Mouse (Mus musculus): ENCODE data around the gene Ankrd55. TPM values are rescaled to one million over a fixed set of nuclear protein-coding genes. Genes with fewer than 3 reads are reported as not detected.

The Ankrd55 gene
- polyA plus RNA-seq, 1 experiment from 2014 or later, result 1.1 TPM

- no peak for ATAC-seq (ENCODE audit: insufficient number of reproducible peaks, low FRiP score, low TSS enrichment, low read depth)
- Histone ChIP-seq H3K4me3 (replicated peaks) (no peak overlapping the region), H3K27ac (replicated peaks) (0 out of 2 replicates have a peak overlapping the region, but pooled peaks have one; percentile 81), H3K9me3 (replicated peaks) (no peaks in the 10 kb centered on the region), H3K4me1 (peaks cover 19% of the 10 kb centered on the region), H3K9ac (no peak overlapping the region), H3K4me2 (replicated peaks) (no peak overlapping the region), H3K27me3 (no peaks in the 10 kb centered on the region), H3K36me3 (no peaks in the 10 kb centered on the region)
- WGBS, result 74% methylated on average over 2 of the region's 2 CpGs
These were observed 93.2 kb downstream of the Ankrd55 start for GRCm38 (mm10) chr13:112381476-112381875.

- H3K27me3 ChIP-seq, result no peaks in the 10 kb centered on the region
- peaks cover 19% of the 10 kb centered on the region for H3K4me1 ChIP-seq
- H3K9ac ChIP-seq, result no peak overlapping the region
- no peak overlapping the region for H3K4me2 ChIP-seq (replicated peaks)
- H3K4me3 ChIP-seq (replicated peaks), result no peak overlapping the region
- no peaks in the 10 kb centered on the region for H3K36me3 ChIP-seq
- peak; percentile 27; the same call in 1 of the 2 replicates for ATAC-seq (ENCODE audit: insufficient number of reproducible peaks, low FRiP score, low TSS enrichment, low read depth)
- 46% methylated on average over 4 of the region's 4 CpGs for WGBS
- H3K27ac ChIP-seq (replicated peaks), result peak overlapping the region; percentile 81
- no peaks in the 10 kb centered on the region for H3K9me3 ChIP-seq (replicated peaks)
These were observed 94.2 kb downstream of the Ankrd55 start for GRCm38 (mm10) chr13:112382457-112382856.

GRCm38 (mm10) chr13:112382956-112383355 is 94.7 kb downstream of the Ankrd55 start:
- 16% methylated on average over 3 of the region's 3 CpGs for WGBS
- ATAC-seq (ENCODE audit: insufficient number of reproducible peaks, low FRiP score, low TSS enrichment, low read depth), result peak; percentile 82

GRCm38 (mm10) chr13:112383941-112384659 is 95.8 kb downstream of the Ankrd55 start:
- peaks cover 19% of the 10 kb centered on the region for H3K4me1 ChIP-seq
- no peak overlapping the region for H3K9ac ChIP-seq
- H3K9me3 ChIP-seq (replicated peaks), result no peaks in the 10 kb centered on the region
- 47% methylated on average over 11 of the region's 11 CpGs for WGBS
- H3K27me3 ChIP-seq, result no peaks in the 10 kb centered on the region
- no peak for ATAC-seq (ENCODE audit: insufficient number of reproducible peaks, low FRiP score, low TSS enrichment, low read depth)
- peak overlapping the region; percentile 77 for H3K27ac ChIP-seq (replicated peaks)
- no peak overlapping the region for H3K4me2 ChIP-seq (replicated peaks)
- H3K36me3 ChIP-seq, result no peaks in the 10 kb centered on the region
- H3K4me3 ChIP-seq (replicated peaks), result no peak overlapping the region

More at GRCm38 (mm10) chr13:112382956-112383355, 94.7 kb downstream of the Ankrd55 start:
- peaks cover 19% of the 10 kb centered on the region for H3K4me1 ChIP-seq
- no peaks in the 10 kb centered on the region for H3K9me3 ChIP-seq (replicated peaks)
- H3K4me3 ChIP-seq (replicated peaks), result no peak overlapping the region
- H3K27ac ChIP-seq (replicated peaks), result peak overlapping the region; percentile 81
- no peaks in the 10 kb centered on the region for H3K36me3 ChIP-seq
- H3K4me2 ChIP-seq (replicated peaks), result no peak overlapping the region
- H3K27me3 ChIP-seq, result no peaks in the 10 kb centered on the region
- no peak overlapping the region for H3K9ac ChIP-seq

- H3K4me3 ChIP-seq (replicated peaks), result no peak overlapping the region
- WGBS, result 83% methylated on average over 9 of the region's 9 CpGs
- no peaks in the 10 kb centered on the region for H3K27me3 ChIP-seq
- no peak overlapping the region for H3K4me2 ChIP-seq (replicated peaks)
- no peaks in the 10 kb centered on the region for H3K9me3 ChIP-seq (replicated peaks)
- no peak overlapping the region for H3K9ac ChIP-seq
- no peaks in the 10 kb centered on the region for H3K36me3 ChIP-seq
- peaks cover 19% of the 10 kb centered on the region for H3K4me1 ChIP-seq
- peak overlapping the region; percentile 77; the same call in 1 of the 2 replicates for H3K27ac ChIP-seq (replicated peaks)
- no peak for ATAC-seq (ENCODE audit: insufficient number of reproducible peaks, low FRiP score, low TSS enrichment, low read depth)
These were observed 96.8 kb downstream of the Ankrd55 start for GRCm38 (mm10) chr13:112385040-112385439.

- H3K27me3 ChIP-seq, result no peaks in the 10 kb centered on the region
- ATAC-seq (ENCODE audit: insufficient number of reproducible peaks, low FRiP score, low TSS enrichment, low read depth), result no peak
- 66% methylated on average over 2 of the region's 2 CpGs for WGBS
- no peak overlapping the region for H3K4me2 ChIP-seq (replicated peaks)
- no peak overlapping the region for H3K27ac ChIP-seq (replicated peaks)
- no peak overlapping the region for H3K4me3 ChIP-seq (replicated peaks)
- peaks cover 19% of the 10 kb centered on the region for H3K4me1 ChIP-seq
- no peaks in the 10 kb centered on the region for H3K9me3 ChIP-seq (replicated peaks)
- no peaks in the 10 kb centered on the region for H3K36me3 ChIP-seq
- H3K9ac ChIP-seq, result no peak overlapping the region
These were observed 98.3 kb downstream of the Ankrd55 start for GRCm38 (mm10) chr13:112386494-112387075.

- WGBS, result 81% methylated on average over 5 of the region's 5 CpGs
- H3K9ac ChIP-seq, result no peak overlapping the region
These were observed 99.0 kb downstream of the Ankrd55 start for GRCm38 (mm10) chr13:112387279-112387678.

GRCm38 (mm10) chr13:112388176-112388575 is 99.9 kb downstream of the Ankrd55 start:
- Histone ChIP-seq H3K4me3 (replicated peaks) (no peak overlapping the region), H3K4me2 (replicated peaks) (no peak overlapping the region), H3K4me1 (peaks cover 7% of the 10 kb centered on the region), H3K9ac (no peak overlapping the region), H3K36me3 (no peaks in the 10 kb centered on the region), H3K27me3 (no peaks in the 10 kb centered on the region), H3K9me3 (replicated peaks) (no peaks in the 10 kb centered on the region), H3K27ac (replicated peaks) (no peak overlapping the region)
- 83% methylated on average over 3 of the region's 3 CpGs for WGBS
- no peak for ATAC-seq (ENCODE audit: insufficient number of reproducible peaks, low FRiP score, low TSS enrichment, low read depth)

More at GRCm38 (mm10) chr13:112387279-112387678, 99.0 kb downstream of the Ankrd55 start:
- no peak for ATAC-seq (ENCODE audit: insufficient number of reproducible peaks, low FRiP score, low TSS enrichment, low read depth)
- H3K4me2 ChIP-seq (replicated peaks), result no peak overlapping the region
- H3K4me1 ChIP-seq, result peaks cover 16% of the 10 kb centered on the region
- no peaks in the 10 kb centered on the region for H3K9me3 ChIP-seq (replicated peaks)
- no peak overlapping the region for H3K27ac ChIP-seq (replicated peaks)
- H3K36me3 ChIP-seq, result no peaks in the 10 kb centered on the region
- H3K4me3 ChIP-seq (replicated peaks), result no peak overlapping the region
- no peaks in the 10 kb centered on the region for H3K27me3 ChIP-seq

GRCm38 (mm10) chr13:112390206-112390605 is 102.0 kb downstream of the Ankrd55 start:
- no peak for ATAC-seq (ENCODE audit: insufficient number of reproducible peaks, low FRiP score, low TSS enrichment, low read depth)
- 89% methylated on average over 1 of the region's 1 CpGs for WGBS

GRCm38 (mm10) chr13:112391354-112391753 is 103.1 kb downstream of the Ankrd55 start:
- Histone ChIP-seq H3K4me3 (replicated peaks) (no peak overlapping the region), H3K4me2 (replicated peaks) (no peak overlapping the region), H3K36me3 (no peaks in the 10 kb centered on the region), H3K9ac (no peak overlapping the region), H3K4me1 (no peaks in the 10 kb centered on the region), H3K27ac (replicated peaks) (no peak overlapping the region), H3K9me3 (replicated peaks) (no peaks in the 10 kb centered on the region), H3K27me3 (no peaks in the 10 kb centered on the region)
- WGBS, result 70% methylated on average over 3 of the region's 3 CpGs
- no peak for ATAC-seq (ENCODE audit: insufficient number of reproducible peaks, low FRiP score, low TSS enrichment, low read depth)

More at GRCm38 (mm10) chr13:112390206-112390605, 102.0 kb downstream of the Ankrd55 start:
- Histone ChIP-seq H3K4me2 (replicated peaks) (no peak overlapping the region), H3K9ac (no peak overlapping the region), H3K9me3 (replicated peaks) (no peaks in the 10 kb centered on the region), H3K36me3 (no peaks in the 10 kb centered on the region), H3K4me3 (replicated peaks) (no peak overlapping the region), H3K4me1 (no peaks in the 10 kb centered on the region), H3K27ac (replicated peaks) (no peak overlapping the region), H3K27me3 (no peaks in the 10 kb centered on the region)

- Histone ChIP-seq H3K9ac (no peak overlapping the region), H3K4me2 (replicated peaks) (no peak overlapping the region), H3K4me3 (replicated peaks) (no peak overlapping the region), H3K36me3 (no peaks in the 10 kb centered on the region), H3K27ac (replicated peaks) (no peak overlapping the region), H3K9me3 (replicated peaks) (no peaks in the 10 kb centered on the region), H3K4me1 (peaks cover 5% of the 10 kb centered on the region; the same call in 1 of the 2 replicates), H3K27me3 (no peaks in the 10 kb centered on the region)
- WGBS, result 85% methylated on average over 2 of the region's 2 CpGs
- no peak for ATAC-seq (ENCODE audit: insufficient number of reproducible peaks, low FRiP score, low TSS enrichment, low read depth)
These were observed 105.1 kb downstream of the Ankrd55 start for GRCm38 (mm10) chr13:112393356-112393755.

Measured in embryonic facial prominence, embryonic 15.5 days (tissue).